Mouse (Mus musculus) ZHBTc4 (cell line): ENCODE results near the gene Creb3l4.

Experiments
- DNase-seq: peaks from one replicate; pipeline ENCODE4 v3.0.0-alpha.2; 2011; ENCODE audit warnings: low read depth, low spot score

Creb3l4 gene

DNA sequence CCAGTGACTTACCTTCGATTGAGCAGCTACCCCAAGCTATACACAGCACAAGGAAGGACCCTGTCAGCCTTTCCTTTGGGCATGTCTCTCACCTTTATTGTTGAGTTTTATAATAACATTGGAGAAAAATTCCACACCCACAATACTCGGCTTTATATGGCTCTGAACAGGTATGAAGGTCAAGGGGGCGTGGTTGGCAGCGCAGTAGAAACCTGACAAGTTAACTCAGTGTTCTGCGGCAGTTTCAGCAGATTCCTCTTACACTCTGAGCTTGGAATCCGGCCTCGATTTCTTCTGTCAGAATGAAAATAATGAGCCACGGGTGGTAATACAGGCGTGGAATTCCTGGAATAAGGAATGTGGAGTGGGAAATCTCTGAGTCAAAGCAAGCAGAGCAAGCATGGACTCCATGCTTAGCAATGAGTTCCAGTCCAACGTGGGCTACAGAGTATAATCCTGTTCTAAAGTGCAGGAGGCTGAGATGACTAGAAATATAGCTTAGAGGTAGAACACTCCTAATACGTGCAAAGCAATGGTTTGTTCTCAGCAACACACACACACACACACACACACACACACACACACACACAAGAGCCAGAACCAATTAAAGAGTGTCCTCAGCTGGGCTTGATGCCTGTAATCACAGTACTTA is 52.3 kb downstream of the Creb3l4 start:
- peak; percentile 26 for DNase-seq
